Mouse (Mus musculus): Measurements from ENCODE around the gene Gm34653. TPM values are rescaled to one million over a fixed set of nuclear protein-coding genes. Genes with fewer than 3 reads are reported as not detected.
"Not testable (repeated sequence)": the region's sequence is repeated elsewhere in the genome, so short reads cannot be mapped to it uniquely, and the experiment has no call there.

The Gm34653 gene
- 4.6 and 4.7 TPM in 2 replicates for polyA plus RNA-seq (2011; ENCODE audit: insufficient read depth, insufficient read length, low read depth, missing spikeins)

- not testable (repeated sequence) for H3K4me1 ChIP-seq (ENCODE audit: control insufficient read depth, insufficient read depth, low read length); H3K36me3 ChIP-seq (ENCODE audit: control insufficient read depth, insufficient read depth, low read length, poor library complexity, severe bottlenecking); H3K27ac ChIP-seq (ENCODE audit: insufficient read depth, low read length); H3K27me3 ChIP-seq (ENCODE audit: control insufficient read depth, insufficient read depth, low read length, poor library complexity, severe bottlenecking); H3K9ac ChIP-seq (ENCODE audit: low read depth, poor library complexity, severe bottlenecking); H3K9me3 ChIP-seq (replicated peaks; ENCODE audit: control insufficient read depth, insufficient read depth, low read length, poor library complexity, severe bottlenecking); H3K4me3 ChIP-seq (ENCODE audit: low read depth, low read length)
Measured at GRCm38 (mm10) chr2:34832766-34833457, at the start of gene Gm34653. TSS of gene Gm34653 (plus strand) at chr2:34833007.

DNA sequence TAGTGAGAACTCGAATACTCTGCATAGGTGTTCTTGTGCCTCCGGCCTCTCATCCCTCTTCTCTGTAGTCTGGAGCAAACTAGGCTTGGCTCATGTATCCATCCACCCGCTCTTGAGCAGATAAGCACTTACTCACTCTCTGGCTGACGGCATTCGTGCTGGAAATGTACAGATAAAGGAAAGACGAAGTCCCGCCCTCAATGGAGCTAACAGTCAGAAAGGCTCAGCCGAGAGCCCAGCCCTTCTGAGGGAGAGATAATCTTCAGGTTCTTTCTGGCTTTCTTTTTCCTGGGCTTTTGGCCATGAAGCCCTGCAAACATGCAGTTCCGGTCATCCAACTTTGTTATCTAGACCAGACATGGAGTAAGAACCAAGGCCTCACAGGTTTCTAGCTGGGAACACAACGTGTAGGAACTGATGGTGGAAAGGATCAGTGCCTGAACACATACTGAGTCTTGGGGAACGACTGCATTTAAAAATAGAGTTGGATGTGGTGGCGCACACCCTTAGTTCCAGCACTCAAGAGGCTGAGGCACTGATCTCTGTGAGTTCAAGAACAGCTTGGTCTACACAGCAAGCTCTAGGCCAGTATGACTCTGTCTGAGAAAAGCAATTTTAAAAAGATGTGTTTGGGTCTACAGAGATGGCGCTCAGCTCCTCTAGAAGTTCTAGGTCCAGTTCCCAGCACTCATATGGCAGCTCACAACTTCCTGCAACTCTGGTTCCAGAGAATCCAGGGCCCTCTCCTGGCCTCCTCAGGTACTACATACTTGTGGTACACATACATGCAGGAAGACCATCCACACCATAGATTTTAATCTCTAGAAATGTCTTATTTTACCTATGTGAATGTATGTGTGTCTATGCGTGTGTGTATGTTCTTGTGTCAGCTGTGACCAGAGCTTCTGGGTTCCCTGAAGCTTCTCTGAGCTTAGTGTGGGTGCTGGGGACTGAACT, 49.5 kb upstream of the Gm34653 start:
- no peak overlapping the region for H3K9ac ChIP-seq (ENCODE audit: low read depth, poor library complexity, severe bottlenecking)

DNA sequence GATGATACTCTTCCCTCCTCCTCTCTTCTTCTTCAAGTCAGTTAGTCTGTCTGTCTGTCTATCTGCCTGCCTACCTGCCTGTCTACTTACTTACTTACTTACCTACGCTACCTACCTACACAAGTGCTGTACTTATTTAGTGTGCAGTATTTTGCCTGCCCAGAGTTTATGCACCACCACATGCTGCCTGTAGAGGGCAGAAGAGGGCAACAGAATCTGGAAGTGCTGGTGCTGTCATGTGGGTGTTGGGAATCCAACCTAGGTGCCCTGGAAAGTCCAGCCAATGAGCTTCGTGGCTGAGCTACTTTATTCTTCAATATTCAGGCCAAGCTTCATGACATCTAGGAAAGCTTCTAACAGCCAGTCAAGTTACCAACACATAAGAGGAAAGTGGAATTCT, 48.7 kb upstream of the Gm34653 start:
- H3K9me3 ChIP-seq (replicated peaks; ENCODE audit: control insufficient read depth, insufficient read depth, low read length, poor library complexity, severe bottlenecking), result no peaks in the 10 kb centered on the region
- H3K9ac ChIP-seq (ENCODE audit: low read depth, poor library complexity, severe bottlenecking), result no peak overlapping the region
- no peaks in the 10 kb centered on the region for H3K27me3 ChIP-seq (ENCODE audit: control insufficient read depth, insufficient read depth, low read length, poor library complexity, severe bottlenecking)
- H3K4me1 ChIP-seq (ENCODE audit: control insufficient read depth, insufficient read depth, low read length), result no peaks in the 10 kb centered on the region
- no peak overlapping the region for H3K27ac ChIP-seq (ENCODE audit: insufficient read depth, low read length)
- no peak overlapping the region for H3K4me3 ChIP-seq (ENCODE audit: low read depth, low read length)
- peaks cover 18% of the 10 kb centered on the region for H3K36me3 ChIP-seq (ENCODE audit: control insufficient read depth, insufficient read depth, low read length, poor library complexity, severe bottlenecking)
- peak; percentile 87 for TF ChIP-seq CTCF (IDR thresholded peaks at IDR 0.05; ENCODE audit: low read depth, low read length)
- no peak for TF ChIP-seq EP300 (IDR thresholded peaks at IDR 0.05; ENCODE audit: insufficient read depth, low read depth, low read length)

More for the DNA sequence above, 49.5 kb upstream of the Gm34653 start:
- no peaks in the 10 kb centered on the region for H3K4me1 ChIP-seq (ENCODE audit: control insufficient read depth, insufficient read depth, low read length)
- H3K36me3 ChIP-seq (ENCODE audit: control insufficient read depth, insufficient read depth, low read length, poor library complexity, severe bottlenecking), result peaks cover 21% of the 10 kb centered on the region
- TF ChIP-seq EP300 (IDR thresholded peaks at IDR 0.05; ENCODE audit: insufficient read depth, low read depth, low read length), result no peak
- no peak for TF ChIP-seq POLR2A (IDR thresholded peaks at IDR 0.05; ENCODE audit: insufficient read depth, low read length)
- TF ChIP-seq CTCF (IDR thresholded peaks at IDR 0.05; ENCODE audit: low read depth, low read length), result no peak
- no peaks in the 10 kb centered on the region for H3K9me3 ChIP-seq (replicated peaks; ENCODE audit: control insufficient read depth, insufficient read depth, low read length, poor library complexity, severe bottlenecking)
- no peak overlapping the region for H3K4me3 ChIP-seq (ENCODE audit: low read depth, low read length)
- no peaks in the 10 kb centered on the region for H3K27me3 ChIP-seq (ENCODE audit: control insufficient read depth, insufficient read depth, low read length, poor library complexity, severe bottlenecking)
- H3K27ac ChIP-seq (ENCODE audit: insufficient read depth, low read length), result no peak overlapping the region

- Histone ChIP-seq H3K4me1 (ENCODE audit: control insufficient read depth, insufficient read depth, low read length) (no peaks in the 10 kb centered on the region), H3K36me3 (ENCODE audit: control insufficient read depth, insufficient read depth, low read length, poor library complexity, severe bottlenecking) (no peaks in the 10 kb centered on the region), H3K27me3 (ENCODE audit: control insufficient read depth, insufficient read depth, low read length, poor library complexity, severe bottlenecking) (no peaks in the 10 kb centered on the region), H3K27ac (ENCODE audit: insufficient read depth, low read length) (no peak overlapping the region), H3K9ac (ENCODE audit: low read depth, poor library complexity, severe bottlenecking) (no peak overlapping the region), H3K9me3 (replicated peaks; ENCODE audit: control insufficient read depth, insufficient read depth, low read length, poor library complexity, severe bottlenecking) (no peaks in the 10 kb centered on the region), H3K4me3 (ENCODE audit: low read depth, low read length) (no peak overlapping the region)
- TF ChIP-seq EP300 (IDR thresholded peaks at IDR 0.05; ENCODE audit: insufficient read depth, low read depth, low read length) (no peak), CTCF (IDR thresholded peaks at IDR 0.05; ENCODE audit: low read depth, low read length) (no peak)
Measured at GRCm38 (mm10) chr2:34790282-34790681, 42.5 kb upstream of the Gm34653 start.

DNA sequence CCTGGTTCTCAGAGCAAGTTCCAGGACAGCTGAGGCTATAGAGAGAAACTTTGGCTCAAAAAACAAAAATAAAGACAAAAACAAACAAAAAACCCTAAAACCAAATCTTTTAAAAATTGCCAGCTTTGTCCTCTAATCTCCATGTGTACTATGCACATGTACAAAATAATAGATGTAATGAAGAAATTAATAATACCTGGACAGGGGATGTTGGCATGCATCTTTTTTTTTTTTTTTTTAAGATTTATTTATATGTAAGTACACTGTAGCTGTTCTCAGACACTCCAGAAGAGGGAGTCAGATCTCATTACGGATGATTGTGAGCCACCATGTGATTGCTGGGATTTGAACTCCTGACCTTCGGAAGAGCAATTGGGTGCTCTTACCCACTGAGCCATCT, 40.3 kb upstream of the Gm34653 start:
- not testable (repeated sequence) for H3K27me3 ChIP-seq (ENCODE audit: control insufficient read depth, insufficient read depth, low read length, poor library complexity, severe bottlenecking); H3K9ac ChIP-seq (ENCODE audit: low read depth, poor library complexity, severe bottlenecking); H3K9me3 ChIP-seq (replicated peaks; ENCODE audit: control insufficient read depth, insufficient read depth, low read length, poor library complexity, severe bottlenecking); H3K4me1 ChIP-seq (ENCODE audit: control insufficient read depth, insufficient read depth, low read length); H3K36me3 ChIP-seq (ENCODE audit: control insufficient read depth, insufficient read depth, low read length, poor library complexity, severe bottlenecking); H3K4me3 ChIP-seq (ENCODE audit: low read depth, low read length); H3K27ac ChIP-seq (ENCODE audit: insufficient read depth, low read length)

DNA sequence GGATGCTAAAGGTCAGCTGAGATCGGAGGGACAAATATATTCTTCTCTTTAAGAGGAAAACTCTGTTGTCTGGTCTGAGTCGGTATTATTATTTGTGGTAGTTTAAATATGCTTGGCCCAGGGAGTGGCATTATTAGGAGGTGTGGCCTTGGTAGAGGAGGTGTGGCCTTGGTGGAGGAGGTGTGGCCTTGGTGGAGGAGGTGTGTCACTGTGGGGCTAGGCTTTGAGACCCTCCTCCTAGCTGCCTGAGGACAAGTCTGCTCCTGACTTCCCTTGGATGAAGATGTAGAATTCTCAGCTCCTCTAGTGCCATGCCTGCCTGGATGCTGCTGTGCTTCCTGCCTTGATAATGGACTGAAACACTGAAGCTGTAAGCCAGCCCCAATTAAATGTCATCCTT, 38.3 kb upstream of the Gm34653 start:
- Histone ChIP-seq H3K27me3 (ENCODE audit: control insufficient read depth, insufficient read depth, low read length, poor library complexity, severe bottlenecking) (no peaks in the 10 kb centered on the region), H3K9me3 (replicated peaks; ENCODE audit: control insufficient read depth, insufficient read depth, low read length, poor library complexity, severe bottlenecking) (no peaks in the 10 kb centered on the region), H3K27ac (ENCODE audit: insufficient read depth, low read length) (no peak overlapping the region), H3K4me3 (ENCODE audit: low read depth, low read length) (no peak overlapping the region), H3K36me3 (ENCODE audit: control insufficient read depth, insufficient read depth, low read length, poor library complexity, severe bottlenecking) (no peaks in the 10 kb centered on the region), H3K4me1 (ENCODE audit: control insufficient read depth, insufficient read depth, low read length) (no peaks in the 10 kb centered on the region), H3K9ac (ENCODE audit: low read depth, poor library complexity, severe bottlenecking) (no peak overlapping the region)
- TF ChIP-seq EP300 (IDR thresholded peaks at IDR 0.05; ENCODE audit: insufficient read depth, low read depth, low read length), result no peak
- TF ChIP-seq POLR2A (IDR thresholded peaks at IDR 0.05; ENCODE audit: insufficient read depth, low read length), result no peak
- TF ChIP-seq CTCF (IDR thresholded peaks at IDR 0.05; ENCODE audit: low read depth, low read length), result no peak

Measured in ES-Bruce4 (cell line).